In genomic region chr10:93255294-93255693, GRCm38 (mm10) we compare ENCODE assay signal across 10 mouse cellular contexts. TPM values are rescaled to one million over a fixed set of nuclear protein-coding genes. Genes with fewer than 3 reads are reported as not detected.
DNase-seq lines count a peak whose midpoint lies in the region; ATAC-seq and TF ChIP-seq lines count a peak whose summit lies in the region.
"Had no signal": no experiment of that assay in that cellular context is flagged by ENCODE, and none has a peak within 500 bp of the region (broad histone marks: within the 10 kb centered on the region; RNA-seq: fewer than 3 reads in every experiment).

No protein-coding gene starts in this region.

- no peak for TF ChIP-seq POLR2A in kidney, adult 2 months (IDR thresholded peaks at IDR 0.05; ENCODE audit: low read depth, low read length)

- H3K27me3 ChIP-seq in kidney, adult 2 months (replicated peaks; ENCODE audit: control insufficient read depth, insufficient read depth, low read length) = no peaks in the 10 kb centered on the region
- no peaks in the 10 kb centered on the region for H3K27me3 ChIP-seq in forebrain, embryonic 11.5 days (ENCODE audit: control insufficient read depth, insufficient read depth, low read length)
- no peaks in the 10 kb centered on the region for H3K27me3 ChIP-seq in midbrain, embryonic 12.5 days
- H3K27me3 ChIP-seq: liver, embryonic 13.5 days had no signal

- no peak for TF ChIP-seq CTCF in kidney, adult 2 months (conservative IDR thresholded peaks at IDR 0.05; ENCODE audit: insufficient read depth, insufficient read length, low read depth, low read length)

- H3K9ac ChIP-seq in forebrain, embryonic 11.5 days (ENCODE audit: low read length) = peak overlapping the region; percentile 50
- peak overlapping the region; percentile 4; the same call in 1 of the 2 replicates for H3K9ac ChIP-seq in midbrain, embryonic 12.5 days (replicated peaks)
- H3K9ac ChIP-seq: liver, embryonic 13.5 days had no signal

- WGBS in kidney, adult 2 months = 52% methylated on average over 13 of the region's 13 CpGs
- 15% methylated on average over 13 of the region's 13 CpGs for WGBS in forebrain, embryonic 11.5 days
- whole genome bisulfite sequencing in midbrain, embryonic 12.5 days = 18% methylated on average over 13 of the region's 13 CpGs

- H3K4me2 ChIP-seq in forebrain, embryonic 11.5 days (ENCODE audit: low read depth, low read length, severe bottlenecking) = 0 out of 2 replicates have a peak overlapping the region, but pooled peaks have one; percentile 27
- H3K4me2 ChIP-seq in midbrain, embryonic 12.5 days (replicated peaks) = peak overlapping the region; percentile 24
- H3K4me2 ChIP-seq: liver, embryonic 13.5 days had no signal

- no peaks in the 10 kb centered on the region for H3K9me3 ChIP-seq in forebrain, embryonic 11.5 days (ENCODE audit: control insufficient read depth, low read length)
- H3K9me3 ChIP-seq in midbrain, embryonic 12.5 days = no peaks in the 10 kb centered on the region
- H3K9me3 ChIP-seq: liver, embryonic 13.5 days had no signal

- no peak overlapping the region for H3K4me3 ChIP-seq in kidney, adult 2 months (ENCODE audit: insufficient read depth, low read depth, low read length)
- no peak overlapping the region for H3K4me3 ChIP-seq in forebrain, embryonic 11.5 days (ENCODE audit: low read depth, low read length)
- H3K4me3 ChIP-seq in midbrain, embryonic 12.5 days = no peak overlapping the region
- H3K4me3 ChIP-seq: erythroblast, embryonic 14.5 days; liver, embryonic 13.5 days had no signal

- H3K27ac ChIP-seq in kidney, adult 2 months (ENCODE audit: insufficient read depth, low read depth, low read length) = no peak overlapping the region
- peak overlapping the region; percentile 62 for H3K27ac ChIP-seq in forebrain, embryonic 11.5 days (ENCODE audit: low read depth, low read length)
- peak overlapping the region; percentile 31 for H3K27ac ChIP-seq in midbrain, embryonic 12.5 days (replicated peaks)
- H3K27ac ChIP-seq: liver, embryonic 13.5 days had no signal

- peak; percentile 54 for DNase-seq in kidney, adult 2 months
- no peak for DNase-seq in kidney, postnatal 14 days
- peak; percentile 83 for DNase-seq in cerebellum, adult 11-12 months
- peak; percentile 56 for DNase-seq in forebrain, embryonic 11.5 days (ENCODE audit: low spot score)
- no peak for DNase-seq in adrenal gland, adult 8-10 months
- DNase-seq in urinary bladder, postnatal 4 days (ENCODE audit: low spot score in 2 of 2) = no peak
- DNase-seq: liver, embryonic 13.5 days had no signal

- ATAC-seq in forebrain, embryonic 11.5 days (replicated peaks; ENCODE audit: low FRiP score) = peak; percentile 45; the same call in 1 of the 2 replicates
- ATAC-seq in midbrain, embryonic 12.5 days (ENCODE audit: low FRiP score, low read depth) = peak; percentile 34; the same call in 1 of the 2 replicates
- ATAC-seq in granulocyte monocyte progenitor cell, adult 5-6 weeks (replicated peaks; ENCODE audit: poor library complexity, severe bottlenecking) = no peak

- no peaks in the 10 kb centered on the region for H3K36me3 ChIP-seq in kidney, adult 2 months (ENCODE audit: control insufficient read depth, insufficient read depth, low read length)
- no peaks in the 10 kb centered on the region for H3K36me3 ChIP-seq in forebrain, embryonic 11.5 days (ENCODE audit: control insufficient read depth, insufficient read depth, low read length)
- 0 out of 2 replicates have a peak, but pooled peaks cover 2% of the 10 kb centered on the region for H3K36me3 ChIP-seq in midbrain, embryonic 12.5 days
- H3K36me3 ChIP-seq: liver, embryonic 13.5 days had no signal

- 0 out of 2 replicates have a peak, but pooled peaks cover 6% of the 10 kb centered on the region for H3K4me1 ChIP-seq in kidney, adult 2 months (ENCODE audit: control insufficient read depth, insufficient read depth, low read length)
- peaks cover 15% of the 10 kb centered on the region for H3K4me1 ChIP-seq in forebrain, embryonic 11.5 days (replicated peaks; ENCODE audit: control insufficient read depth, insufficient read depth, low read length)
- H3K4me1 ChIP-seq in midbrain, embryonic 12.5 days = peaks cover 23% of the 10 kb centered on the region

RNA-seq across cellular contexts. Expression of gene Elk3, which starts 55.6 kb away (rescaled TPM):
- polyA plus RNA-seq in kidney, adult 2 months (2012; rRNA removed) = 27.5 and 28.1 TPM in 2 replicates
- polyA plus RNA-seq in forebrain, embryonic 11.5 days (2014; fragmentation: Nextera tagmentation; extraction: Ambion mirVana) = 13.8 and 16.5 TPM in 2 replicates
- polyA plus RNA-seq in midbrain, embryonic 12.5 days (2016; fragmentation: Nextera tagmentation; extraction: Ambion mirVana) = 10.8 and 11.3 TPM in 2 replicates
- 32.0 and 34.6 TPM in 2 replicates for total RNA-seq in granulocyte monocyte progenitor cell, adult 5-6 weeks (2014; fragmentation: Nextera tagmentation)
- total RNA-seq in granulocyte monocyte progenitor cell, adult 5-6 weeks (2017) = 16.3 and 19.0 TPM in 2 replicates
- total RNA-seq in adrenal gland, adult 8-10 months (2022) = 10 to 100 TPM; 32.3 to 51.1 (median 46.1) TPM

Comparison
In these comparisons a context has a peak if more than half of its experiments do, and no peak if none do; other contexts are left out.
1. DNase-seq: peak in kidney, adult 2 months (single experiment), cerebellum, adult 11-12 months (single experiment) and forebrain, embryonic 11.5 days (single experiment); none in kidney, postnatal 14 days (single experiment), adrenal gland, adult 8-10 months (single experiment) and urinary bladder, postnatal 4 days (0 of 2).